Mouse (Mus musculus): Measurements from ENCODE around the gene Cpa4.

The Cpa4 gene

DNA sequence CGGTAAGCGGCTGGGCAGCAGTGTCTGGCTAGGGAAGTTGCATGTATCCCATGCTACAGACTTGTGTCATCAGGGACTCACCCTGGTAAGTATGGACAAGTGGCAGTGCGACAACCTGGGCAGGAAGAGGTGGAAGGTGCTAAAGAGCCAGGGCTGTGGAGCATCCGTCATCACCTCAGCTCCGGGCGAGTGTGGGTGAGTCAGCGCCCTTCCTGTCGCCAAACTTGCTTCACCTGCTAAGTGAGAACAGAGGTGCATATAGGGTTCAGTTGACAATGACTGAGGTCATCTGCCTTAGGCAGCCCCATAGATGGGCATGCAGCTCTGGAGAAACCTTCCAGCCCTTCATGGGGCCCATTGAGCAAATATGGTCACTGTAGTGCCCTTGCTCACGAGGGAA, 56.6 kb downstream of the Cpa4 start:
- DNase-seq (ENCODE audit: low read depth, low spot score) = no peak

- DNase-seq (ENCODE audit: low read depth, low spot score) = no peak
Observed at GRCm38 (mm10) chr6:30628152-30628551, 60.0 kb downstream of the Cpa4 start.

- DNase-seq (ENCODE audit: low read depth, low spot score) = no peak
Observed at GRCm38 (mm10) chr6:30629989-30630388, 61.8 kb downstream of the Cpa4 start.

- DNase-seq (ENCODE audit: low read depth, low spot score) = no peak
Observed at GRCm38 (mm10) chr6:30635361-30635862, 67.2 kb downstream of the Cpa4 start.

- no peak for DNase-seq (ENCODE audit: low read depth, low spot score)
Observed at GRCm38 (mm10) chr6:30636186-30636842, 68.1 kb downstream of the Cpa4 start.

- no peak for DNase-seq (ENCODE audit: low read depth, low spot score)
Observed at GRCm38 (mm10) chr6:30638674-30639268, 70.6 kb downstream of the Cpa4 start, which contains the start of gene Cpa1. Cpa1 (plus strand) TSS chr6:30639218.
